22 mouse cellular contexts compared by ENCODE assay signal in genomic region chr10:45886636-45887035, GRCm38 (mm10).
A peak's percentile ranks its signal among the peaks of the same experiment; 100 is the strongest.
DNase-seq lines count a peak whose midpoint lies in the region; ATAC-seq and TF ChIP-seq lines count a peak whose summit lies in the region.
"Had no signal": no experiment of that assay in that cellular context is flagged by ENCODE, and none has a peak within 500 bp of the region (broad histone marks: within the 10 kb centered on the region; RNA-seq: fewer than 3 reads in every experiment).

No protein-coding gene starts in this region.

- H3K4me2 ChIP-seq in midbrain, embryonic 11.5 days = no peak overlapping the region
- no peak overlapping the region for H3K4me2 ChIP-seq in midbrain, postnatal 0 days (ENCODE audit: low read depth, low read length, poor library complexity, severe bottlenecking)
- H3K4me2 ChIP-seq: embryonic facial prominence, embryonic 13.5 days; embryonic facial prominence, embryonic 15.5 days; forebrain, embryonic 12.5 days had no signal

- H3K27ac ChIP-seq in midbrain, embryonic 11.5 days (ENCODE audit: low read depth, low read length) = no peak overlapping the region
- no peak overlapping the region for H3K27ac ChIP-seq in midbrain, postnatal 0 days (ENCODE audit: low read depth, low read length)
- H3K27ac ChIP-seq: embryonic facial prominence, embryonic 13.5 days; embryonic facial prominence, embryonic 15.5 days; forebrain, embryonic 10.5 days; forebrain, embryonic 12.5 days had no signal

- no peaks in the 10 kb centered on the region for H3K27me3 ChIP-seq in midbrain, embryonic 11.5 days (ENCODE audit: control insufficient read depth, insufficient read depth, low read length)
- H3K27me3 ChIP-seq in midbrain, postnatal 0 days (ENCODE audit: insufficient read depth, low read length) = no peaks in the 10 kb centered on the region
- H3K27me3 ChIP-seq: embryonic facial prominence, embryonic 13.5 days; embryonic facial prominence, embryonic 15.5 days; forebrain, embryonic 12.5 days had no signal

- TF ChIP-seq CTCF in midbrain, postnatal 0 days (IDR thresholded peaks at IDR 0.05) = no peak

- ATAC-seq in midbrain, embryonic 11.5 days (ENCODE audit: low FRiP score) = no peak
- no peak for ATAC-seq in midbrain, postnatal 0 days (ENCODE audit: low FRiP score)
- ATAC-seq: forebrain, embryonic 14.5 days; forebrain, embryonic 16.5 days had no signal

- WGBS in midbrain, embryonic 11.5 days = 92% methylated on average over 2 of the region's 2 CpGs
- WGBS in midbrain, postnatal 0 days = 83% methylated on average over 2 of the region's 2 CpGs

- H3K4me1 ChIP-seq in midbrain, embryonic 11.5 days (ENCODE audit: control insufficient read depth, insufficient read depth, low read length) = no peaks in the 10 kb centered on the region
- H3K4me1 ChIP-seq in midbrain, postnatal 0 days (ENCODE audit: insufficient read depth, low read length) = no peaks in the 10 kb centered on the region
- H3K4me1 ChIP-seq: forebrain, embryonic 12.5 days had no signal

- H3K9ac ChIP-seq in midbrain, embryonic 11.5 days (ENCODE audit: low read length) = no peak overlapping the region
- H3K9ac ChIP-seq in midbrain, postnatal 0 days (replicated peaks; ENCODE audit: low read length, poor library complexity, severe bottlenecking) = no peak overlapping the region
- H3K9ac ChIP-seq: embryonic facial prominence, embryonic 13.5 days; embryonic facial prominence, embryonic 15.5 days; forebrain, embryonic 12.5 days had no signal

- DNase-seq in embryo, embryonic 10.5 days (ENCODE audit: low spot score) = peak; percentile 17
- no peak for DNase-seq in embryo, embryonic 11 days
- DNase-seq in midbrain, embryonic 11.5 days (ENCODE audit: low spot score, missing footprints) = peak; percentile 31
- no peak for DNase-seq in midbrain, postnatal 0 days (ENCODE audit: low spot score)
- DNase-seq in right cerebral cortex, postnatal 36 days (ENCODE audit: low spot score in 2 of 2) = no peak
- DNase-seq: adrenal gland, adult 2 months; adrenal gland, postnatal 10 days; adrenal gland, postnatal 25 days; B cell, adult 2 months; cerebellum, adult 11 months; cerebellum, adult 18-20 months; cerebellum, adult 8-10 months; cerebellum, adult 9-11 months; cerebellum, postnatal 14 days; cerebellum, postnatal 36 days had no signal

- H3K36me3 ChIP-seq in midbrain, embryonic 11.5 days (ENCODE audit: control insufficient read depth, insufficient read depth, low read length) = no peaks in the 10 kb centered on the region
- no peaks in the 10 kb centered on the region for H3K36me3 ChIP-seq in midbrain, postnatal 0 days (ENCODE audit: insufficient read depth, low read length)
- H3K36me3 ChIP-seq: embryonic facial prominence, embryonic 13.5 days; embryonic facial prominence, embryonic 15.5 days; forebrain, embryonic 10.5 days; forebrain, embryonic 12.5 days had no signal

- no peaks in the 10 kb centered on the region for H3K9me3 ChIP-seq in midbrain, embryonic 11.5 days (ENCODE audit: control insufficient read depth, low read length)
- no peaks in the 10 kb centered on the region for H3K9me3 ChIP-seq in midbrain, postnatal 0 days (ENCODE audit: low read length)
- H3K9me3 ChIP-seq: embryonic facial prominence, embryonic 13.5 days; embryonic facial prominence, embryonic 15.5 days; forebrain, embryonic 12.5 days had no signal

- H3K4me3 ChIP-seq in midbrain, embryonic 11.5 days (ENCODE audit: low read depth, low read length) = no peak overlapping the region
- no peak overlapping the region for H3K4me3 ChIP-seq in midbrain, postnatal 0 days (ENCODE audit: low read depth, low read length)
- H3K4me3 ChIP-seq: embryonic facial prominence, embryonic 13.5 days; embryonic facial prominence, embryonic 15.5 days; erythroblast, embryonic 14.5 days; forebrain, embryonic 10.5 days; forebrain, embryonic 12.5 days had no signal

Comparison
In these comparisons a context has a peak if more than half of its experiments do, and no peak if none do; other contexts are left out.
1. DNase-seq: peak in embryo, embryonic 10.5 days (single experiment) and midbrain, embryonic 11.5 days (single experiment); none in embryo, embryonic 11 days (single experiment), midbrain, postnatal 0 days (single experiment) and right cerebral cortex, postnatal 36 days (0 of 2).